Mouse (Mus musculus): ENCODE measurements at regions not wholly inside any gene's neighbourhood (a gene's known extent, or its start where the extent isn't known, plus 50 kb on each side); places are given as distances from the start of the nearest gene placed in this dataset.

DNA sequence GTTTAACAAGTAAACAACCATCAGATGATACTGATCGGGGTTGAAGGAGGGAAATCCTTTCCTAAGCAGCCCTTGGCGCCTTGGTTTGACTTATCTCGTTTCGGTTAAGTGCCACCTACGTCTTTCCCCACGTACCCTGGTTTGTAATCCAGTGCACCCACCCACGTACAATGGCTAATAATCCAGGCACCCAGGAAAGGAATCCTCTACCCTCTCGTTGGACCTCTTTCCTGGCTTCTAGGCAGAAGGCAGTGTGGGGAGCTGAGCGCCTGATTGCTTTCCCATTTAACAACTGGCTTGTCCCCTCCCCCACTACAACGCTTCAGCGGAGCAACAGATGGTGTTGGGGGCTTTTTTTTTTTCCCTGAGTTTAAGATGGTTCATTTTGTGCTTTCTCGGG, 789.6 kb upstream of the Car8 start:
- peak overlapping the region; percentile 84 for H3K4me2 ChIP-seq
- H3K9ac ChIP-seq (replicated peaks): peak overlapping the region; percentile 44; the same call in 1 of the 2 replicates
- 1% methylated on average over 12 of the region's 12 CpGs for WGBS
- no peak overlapping the region for H3K27ac ChIP-seq
- H3K9me3 ChIP-seq: no peaks in the 10 kb centered on the region
- H3K4me3 ChIP-seq (replicated peaks): peak overlapping the region; percentile 41
- no peaks in the 10 kb centered on the region for H3K36me3 ChIP-seq
- peaks cover 37% of the 10 kb centered on the region for H3K27me3 ChIP-seq
- H3K4me1 ChIP-seq (replicated peaks): peaks cover 35% of the 10 kb centered on the region
- ATAC-seq (ENCODE audit: insufficient number of reproducible peaks, insufficient read depth, low FRiP score, low TSS enrichment, low read depth): no peak

GRCm38 (mm10) chr4:9027798-9028404, 789.1 kb upstream of the Car8 start:
- peaks cover 43% of the 10 kb centered on the region for H3K27me3 ChIP-seq
- H3K4me2 ChIP-seq: peak overlapping the region; percentile 84
- no peak overlapping the region; the same call in 1 of the 2 replicates for H3K27ac ChIP-seq
- H3K4me1 ChIP-seq (replicated peaks): peaks cover 35% of the 10 kb centered on the region
- no peaks in the 10 kb centered on the region for H3K36me3 ChIP-seq
- peak; percentile 71 for ATAC-seq (ENCODE audit: insufficient number of reproducible peaks, insufficient read depth, low FRiP score, low TSS enrichment, low read depth)
- WGBS: under 1% methylated on average over 30 of the region's 30 CpGs
- peak overlapping the region; percentile 41 for H3K4me3 ChIP-seq (replicated peaks)
- peak overlapping the region; percentile 44; the same call in 1 of the 2 replicates for H3K9ac ChIP-seq (replicated peaks)
- no peaks in the 10 kb centered on the region for H3K9me3 ChIP-seq

GRCm38 (mm10) chr4:9027383-9027782, 788.5 kb upstream of the Car8 start:
- Histone ChIP-seq H3K27ac (no peak overlapping the region), H3K36me3 (no peaks in the 10 kb centered on the region), H3K4me1 (replicated peaks) (peaks cover 35% of the 10 kb centered on the region), H3K27me3 (peaks cover 48% of the 10 kb centered on the region), H3K4me3 (replicated peaks) (no peak overlapping the region; the same call in 1 of the 2 replicates), H3K9me3 (no peaks in the 10 kb centered on the region), H3K9ac (replicated peaks) (no peak overlapping the region), H3K4me2 (peak overlapping the region; percentile 84)
- no peak for ATAC-seq (ENCODE audit: insufficient number of reproducible peaks, insufficient read depth, low FRiP score, low TSS enrichment, low read depth)
- 3% methylated on average over 7 of the region's 7 CpGs for WGBS

- WGBS: 66% methylated on average over 16 of the region's 16 CpGs
- peaks cover 32% of the 10 kb centered on the region for H3K4me1 ChIP-seq (replicated peaks)
- no peak for ATAC-seq (ENCODE audit: insufficient number of reproducible peaks, insufficient read depth, low FRiP score, low TSS enrichment, low read depth)
- no peaks in the 10 kb centered on the region for H3K9me3 ChIP-seq
- no peak overlapping the region for H3K4me2 ChIP-seq
- H3K4me3 ChIP-seq (replicated peaks): no peak overlapping the region
- no peak overlapping the region for H3K9ac ChIP-seq (replicated peaks)
- no peak overlapping the region for H3K27ac ChIP-seq
- H3K36me3 ChIP-seq: no peaks in the 10 kb centered on the region
- H3K27me3 ChIP-seq: peaks cover 50% of the 10 kb centered on the region
These were observed 788.0 kb upstream of the Car8 start for GRCm38 (mm10) chr4:9026841-9027240.

DNA sequence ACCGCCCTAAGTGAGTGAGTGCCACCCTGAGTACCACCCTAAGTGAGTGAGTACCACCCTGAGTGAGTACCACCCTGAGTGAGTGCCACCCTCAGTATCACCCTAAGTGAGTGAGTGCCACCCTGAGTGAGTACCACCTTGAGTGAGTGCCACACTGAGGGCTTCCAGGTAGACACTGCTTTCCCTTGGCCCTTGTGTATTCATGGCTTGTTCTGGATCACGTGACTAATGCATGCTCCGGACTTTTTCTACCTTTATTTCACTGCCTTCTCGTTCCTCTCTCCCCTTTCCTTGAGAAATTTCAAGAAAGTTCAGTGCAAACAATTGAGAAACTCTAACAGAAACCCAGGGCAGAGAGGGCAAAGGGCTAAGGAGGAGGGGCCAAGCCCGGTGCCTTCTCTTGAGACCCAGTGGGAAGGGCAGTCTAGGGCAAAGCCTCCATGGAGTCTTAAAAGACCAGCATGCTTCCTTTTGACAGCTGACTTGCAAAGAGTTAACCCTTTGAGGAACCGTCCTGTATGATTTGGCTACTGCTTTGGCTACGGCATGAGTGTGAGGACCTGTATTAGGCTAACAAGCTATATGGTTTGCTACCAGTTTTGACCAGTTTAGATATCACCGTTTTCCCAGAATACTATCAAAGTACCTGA, 787.1 kb upstream of the Car8 start:
- no peaks in the 10 kb centered on the region for H3K9me3 ChIP-seq
- H3K27me3 ChIP-seq: peaks cover 49% of the 10 kb centered on the region
- WGBS: 64% methylated on average over 8 of the region's 8 CpGs
- H3K27ac ChIP-seq: no peak overlapping the region
- H3K36me3 ChIP-seq: no peaks in the 10 kb centered on the region
- no peak for ATAC-seq (ENCODE audit: insufficient number of reproducible peaks, insufficient read depth, low FRiP score, low TSS enrichment, low read depth)
- peaks cover 29% of the 10 kb centered on the region for H3K4me1 ChIP-seq (replicated peaks)
- H3K9ac ChIP-seq (replicated peaks): no peak overlapping the region
- H3K4me3 ChIP-seq (replicated peaks): no peak overlapping the region
- no peak overlapping the region for H3K4me2 ChIP-seq

- no peak for ATAC-seq (ENCODE audit: insufficient number of reproducible peaks, insufficient read depth, low FRiP score, low TSS enrichment, low read depth)
- 66% methylated on average over 6 of the region's 6 CpGs for WGBS
- no peaks in the 10 kb centered on the region for H3K36me3 ChIP-seq
These were observed 785.5 kb upstream of the Car8 start for GRCm38 (mm10) chr4:9024216-9024925.

GRCm38 (mm10) chr4:9019241-9020110, 780.6 kb upstream of the Car8 start:
- Histone ChIP-seq H3K9me3 (no peaks in the 10 kb centered on the region), H3K4me2 (peak overlapping the region; percentile 41), H3K9ac (replicated peaks) (no peak overlapping the region), H3K27me3 (peaks cover 49% of the 10 kb centered on the region), H3K4me3 (replicated peaks) (no peak overlapping the region), H3K27ac (peak overlapping the region; percentile 56), H3K36me3 (no peaks in the 10 kb centered on the region), H3K4me1 (replicated peaks) (peaks cover 42% of the 10 kb centered on the region)
- 30% methylated on average over 22 of the region's 22 CpGs for WGBS
- ATAC-seq (ENCODE audit: insufficient number of reproducible peaks, insufficient read depth, low FRiP score, low TSS enrichment, low read depth): peak; percentile 89

More at GRCm38 (mm10) chr4:9024216-9024925, 785.5 kb upstream of the Car8 start:
- Histone ChIP-seq H3K27me3 (peaks cover 40% of the 10 kb centered on the region), H3K9ac (replicated peaks) (no peak overlapping the region), H3K4me3 (replicated peaks) (no peak overlapping the region), H3K4me2 (no peak overlapping the region), H3K27ac (no peak overlapping the region), H3K9me3 (no peaks in the 10 kb centered on the region), H3K4me1 (replicated peaks) (peaks cover 40% of the 10 kb centered on the region)

DNA sequence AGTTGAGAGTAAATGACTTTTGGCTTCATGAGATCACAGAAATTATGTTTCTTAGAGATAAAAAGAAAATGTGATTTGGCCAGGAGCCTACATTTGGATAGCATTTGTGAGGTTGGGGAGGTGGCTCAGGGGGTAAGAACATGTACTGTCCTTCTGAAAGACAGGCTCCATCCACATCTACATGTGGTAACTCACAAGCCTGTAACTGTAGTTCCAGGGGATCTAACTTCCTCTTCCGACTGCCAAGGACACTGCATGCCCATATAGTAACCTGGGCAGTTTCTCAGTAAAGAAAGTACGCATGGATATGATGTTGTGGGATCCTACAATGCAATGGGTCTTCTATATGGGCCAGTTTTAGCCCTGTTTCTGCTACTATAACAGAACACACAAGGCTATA, 779.4 kb upstream of the Car8 start:
- peaks cover 51% of the 10 kb centered on the region for H3K27me3 ChIP-seq
- peaks cover 42% of the 10 kb centered on the region for H3K4me1 ChIP-seq (replicated peaks)
- H3K4me3 ChIP-seq (replicated peaks): no peak overlapping the region
- H3K9ac ChIP-seq (replicated peaks): no peak overlapping the region
- no peak overlapping the region for H3K4me2 ChIP-seq
- no peaks in the 10 kb centered on the region for H3K9me3 ChIP-seq
- no peak for ATAC-seq (ENCODE audit: insufficient number of reproducible peaks, insufficient read depth, low FRiP score, low TSS enrichment, low read depth)
- 97% methylated on average over 2 of the region's 2 CpGs for WGBS
- H3K27ac ChIP-seq: no peak overlapping the region
- no peaks in the 10 kb centered on the region for H3K36me3 ChIP-seq

DNA sequence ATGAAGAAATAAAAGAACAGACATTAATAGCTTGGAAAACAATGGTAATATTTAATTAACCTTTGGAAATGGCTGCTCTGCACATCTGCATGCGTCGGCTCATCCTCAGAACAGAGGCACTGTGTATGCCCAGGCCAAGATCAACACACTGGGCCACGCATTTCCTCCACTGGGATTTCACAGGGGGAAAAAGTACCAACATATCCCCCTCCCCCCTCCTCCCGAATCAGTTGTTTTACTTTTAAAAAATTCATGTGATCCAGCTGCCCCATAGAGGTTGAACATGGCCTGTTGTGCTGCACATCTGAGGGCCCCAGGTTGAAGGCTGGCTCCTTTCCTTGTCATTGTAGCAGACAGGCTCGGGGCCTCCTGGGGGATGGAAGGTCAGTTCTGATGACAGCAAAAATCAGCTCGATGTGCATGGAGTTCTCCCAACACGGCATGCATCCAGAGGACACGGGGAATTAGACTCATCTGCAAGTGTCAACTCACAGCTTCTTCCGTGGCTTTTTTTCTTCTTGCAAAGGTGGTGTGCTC, 777.7 kb upstream of the Car8 start:
- no peaks in the 10 kb centered on the region for H3K36me3 ChIP-seq
- no peak overlapping the region for H3K4me3 ChIP-seq (replicated peaks)
- no peak overlapping the region for H3K4me2 ChIP-seq
- H3K4me1 ChIP-seq (replicated peaks): peaks cover 44% of the 10 kb centered on the region
- H3K9me3 ChIP-seq: no peaks in the 10 kb centered on the region
- ATAC-seq (ENCODE audit: insufficient number of reproducible peaks, insufficient read depth, low FRiP score, low TSS enrichment, low read depth): no peak
- 73% methylated on average over 9 of the region's 9 CpGs for WGBS
- no peak overlapping the region for H3K9ac ChIP-seq (replicated peaks)
- H3K27me3 ChIP-seq: peaks cover 51% of the 10 kb centered on the region
- no peak overlapping the region for H3K27ac ChIP-seq

GRCm38 (mm10) chr4:9015528-9016503, 777.0 kb upstream of the Car8 start:
- H3K9ac ChIP-seq (replicated peaks): no peak overlapping the region
- H3K36me3 ChIP-seq: no peaks in the 10 kb centered on the region
- peaks cover 57% of the 10 kb centered on the region for H3K27me3 ChIP-seq
- no peak for ATAC-seq (ENCODE audit: insufficient number of reproducible peaks, insufficient read depth, low FRiP score, low TSS enrichment, low read depth)
- 14% methylated on average over 14 of the region's 14 CpGs for WGBS
- H3K9me3 ChIP-seq: no peaks in the 10 kb centered on the region
- no peak overlapping the region for H3K4me3 ChIP-seq (replicated peaks)
- peaks cover 51% of the 10 kb centered on the region for H3K4me1 ChIP-seq (replicated peaks)
- no peak overlapping the region for H3K27ac ChIP-seq
- no peak overlapping the region for H3K4me2 ChIP-seq
